Mouse (Mus musculus) C2C12 (cell line): ENCODE measurements at regions not wholly inside any gene's neighbourhood (a gene's known extent, or its start where the extent isn't known, plus 50 kb on each side); places are given as distances from the start of the nearest gene placed in this dataset.

Experiments
- CEBPB ChIP-seq: IDR thresholded peaks from one replicate; pipeline ENCODE4 v1.6.1; 2011; ENCODE audit warnings: low read depth, mild to moderate bottlenecking, control low read depth, moderate library complexity
- CTCF ChIP-seq: IDR thresholded peaks from one replicate; pipeline ENCODE4 v1.5.1; 2011; ENCODE audit not compliant: control insufficient read depth, insufficient read depth, insufficient read length
- FOSL1 ChIP-seq: IDR thresholded peaks from one replicate; pipeline ENCODE4 v1.8.0; 2011; ENCODE audit warnings: mild to moderate bottlenecking, low read length; ENCODE audit not compliant: poor library complexity, insufficient read depth, severe bottlenecking
- MAX ChIP-seq: IDR thresholded peaks from one replicate; pipeline ENCODE4 v1.6.1; 2011; ENCODE audit warnings: mild to moderate bottlenecking, control low read depth
- MYOD1 ChIP-seq: IDR thresholded peaks from one replicate; pipeline ENCODE4 v1.6.1; 2011; ENCODE audit warnings: low read depth; ENCODE audit not compliant: control insufficient read depth, insufficient read length
- MYOG ChIP-seq: IDR thresholded peaks from one replicate; pipeline ENCODE4 v1.6.1; 2011; ENCODE audit not compliant: control insufficient read depth, insufficient read length; ENCODE audit errors: extremely low read depth
- USF1 ChIP-seq: IDR thresholded peaks from one replicate; pipeline ENCODE4 v1.6.1; 2011; ENCODE audit warnings: low read depth, mild to moderate bottlenecking, control low read depth, moderate library complexity

GRCm38 (mm10) chr1:61074127-61074526 is 96.4 kb downstream of the Icos start:
- TF ChIP-seq CTCF (no peak), CEBPB (no peak), MYOD1 (no peak), MAX (no peak), USF1 (no peak), MYOG (no peak), FOSL1 (no peak)
